Mouse (Mus musculus) inflammation-experienced regulatory T-cells (primary cell): ENCODE data around the gene Krit1. TPM values are rescaled to one million over a fixed set of nuclear protein-coding genes. Genes with fewer than 3 reads are reported as not detected.

ENCODE experiments used
- polyA plus RNA-seq, 2 experiments: library from polyadenylated mRNA; unstranded; fragments of 100-300 nt; shearing (Covaris generic); gene quantifications; one replicate each; pipeline ENCODE4 v1.2.1; 2017

The Krit1 gene
- 10 to 100 TPM; 67.2 to 73.9 TPM for polyA plus RNA-seq

DNA sequence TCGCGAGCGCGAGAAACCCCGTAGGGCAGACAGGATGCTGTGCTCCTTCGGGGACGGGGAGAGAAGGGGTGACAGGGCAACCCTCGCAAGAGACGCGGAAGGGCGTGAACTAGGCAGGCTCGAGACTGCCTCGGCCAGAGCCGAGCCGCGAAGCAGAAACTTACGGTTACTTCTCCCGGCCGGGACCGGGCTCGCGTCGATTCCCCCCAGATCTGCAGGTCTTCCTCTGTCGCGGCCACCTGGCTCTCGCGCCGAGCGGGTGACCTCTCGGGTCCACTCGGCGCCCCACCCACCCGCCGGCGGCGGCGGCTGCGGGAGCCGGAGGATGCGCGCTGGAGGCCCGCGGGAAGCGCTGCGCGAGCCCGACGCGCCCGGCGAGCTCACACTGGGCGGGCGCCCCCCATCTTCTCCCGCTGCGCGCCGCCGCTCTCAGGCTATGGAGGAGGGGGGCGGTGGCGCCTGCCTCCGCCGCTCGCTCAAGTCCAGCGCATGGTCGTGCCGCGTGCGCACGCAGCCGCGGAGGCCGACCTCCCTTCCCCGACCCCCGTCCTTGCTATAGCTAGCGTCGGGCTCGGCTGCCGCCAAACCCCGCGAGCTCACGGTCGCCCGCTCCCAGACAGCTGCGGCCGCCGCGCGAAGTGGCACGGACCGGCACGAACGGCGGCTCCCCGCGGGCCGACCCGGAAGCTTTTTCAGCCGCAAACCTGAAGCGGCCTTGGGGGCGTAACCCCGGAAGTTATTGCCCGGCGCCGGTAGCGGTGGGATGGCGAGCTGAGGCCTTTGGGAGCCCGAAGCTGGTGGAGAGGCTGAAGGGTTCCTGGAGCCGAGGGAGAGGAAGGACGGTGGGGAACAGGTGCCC is at the start of gene Krit1, which contains the start of gene Ankib1:
Gene Krit1, plus strand, starts transcription at position 752 of the 859 bp plus-strand sequence.
Gene Ankib1, minus strand, starts transcription at position 493 of the 859 bp plus-strand sequence.

DNA sequence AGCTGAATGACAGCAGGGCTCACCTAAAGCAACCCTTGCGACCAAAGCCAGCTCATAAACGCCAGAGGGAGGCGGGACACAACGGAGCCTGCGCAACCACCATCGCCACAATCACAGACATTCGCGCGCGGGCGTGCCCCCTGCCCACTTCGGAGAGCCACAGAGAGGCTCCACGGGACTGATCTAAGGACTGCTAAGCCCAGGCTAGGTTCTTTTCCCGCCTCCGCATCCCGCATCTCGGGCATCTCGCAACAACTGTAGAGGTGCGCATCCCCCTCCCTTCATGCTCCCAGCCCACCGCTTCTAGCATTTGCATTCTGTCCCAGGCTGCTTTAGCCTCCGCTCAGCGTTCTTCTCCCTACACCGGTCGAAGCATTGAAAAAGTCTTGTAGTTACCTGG is 42.0 kb downstream of the Krit1 start, which contains the start of gene Lrrd1:
Gene Lrrd1, plus strand, starts transcription at position 148 of the 400 bp plus-strand sequence.

DNA sequence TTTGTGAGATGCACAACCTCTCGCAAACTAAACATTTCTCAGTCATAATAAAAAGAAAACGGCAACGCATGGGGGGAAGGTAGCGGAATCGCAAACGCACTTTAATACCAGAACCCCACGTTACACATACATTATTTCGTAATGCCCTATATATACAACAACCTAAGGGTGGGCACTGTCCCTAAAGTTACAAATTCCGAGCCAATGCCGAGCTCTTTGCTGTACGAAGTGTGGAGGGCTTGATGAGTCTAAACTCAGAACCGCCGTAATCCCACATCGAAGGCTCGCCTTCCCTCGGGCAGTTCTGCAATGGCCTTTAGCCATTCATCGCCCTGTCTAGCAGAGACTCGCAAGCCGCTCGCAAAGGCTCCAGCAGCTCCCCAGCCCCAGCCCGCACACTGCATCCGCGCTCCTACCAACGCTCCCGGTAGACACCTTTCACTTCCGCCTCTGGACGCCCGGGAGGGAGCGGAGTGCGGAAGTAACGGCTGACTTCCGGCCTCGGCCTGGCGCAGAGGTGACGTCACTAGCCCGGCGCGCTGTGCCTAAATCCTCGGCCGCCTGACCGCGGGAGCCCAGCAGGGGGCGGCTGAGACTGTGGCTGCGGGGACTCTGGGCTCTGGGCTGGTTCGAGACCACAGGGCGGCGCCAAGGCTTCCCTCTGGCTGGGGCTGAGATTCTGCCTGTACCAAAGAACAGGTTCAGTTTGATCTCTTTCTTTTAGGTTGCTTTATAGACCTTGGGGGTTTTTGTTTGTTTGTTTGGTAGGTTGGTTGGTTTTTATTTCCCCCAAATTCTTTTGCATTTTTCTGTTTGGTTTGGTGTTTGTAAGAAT is 90.7 kb downstream of the Krit1 start, which contains the start of gene Mterf1a:
Gene Mterf1a, minus strand, starts transcription at position 475 of the 835 bp plus-strand sequence.

Other genes with a start within 250 kb of the Krit1 start
- 1 to 10 TPM; 5.1 to 5.2 TPM for gene 1700109H08Rik, start 231.6 kb upstream of the Krit1 start, polyA plus RNA-seq
- gene Pex1, start 207.1 kb upstream of the Krit1 start, polyA plus RNA-seq, result 10 to 100 TPM; 12.2 to 13.0 TPM
- 10 to 100 TPM; 31.2 to 38.3 TPM for gene Rbm48, start 206.6 kb upstream of the Krit1 start, polyA plus RNA-seq
- 1 to 10 TPM in 1 of 2 experiments, not detected in 1; 1.6 TPM for gene Tmbim7, start 152.0 kb upstream of the Krit1 start, polyA plus RNA-seq
- 10 to 100 TPM; 20.7 to 28.1 TPM for gene Gatad1, start 146.0 kb upstream of the Krit1 start, polyA plus RNA-seq
- gene Ankib1, start 259 bp upstream of the Krit1 start, polyA plus RNA-seq, result 10 to 100 TPM; 40.7 to 53.6 TPM
- gene Lrrd1, start 42.0 kb downstream of the Krit1 start, polyA plus RNA-seq, result under 1 TPM; 0.16 to 0.18 TPM
- gene Mterf1a, start 90.7 kb downstream of the Krit1 start, polyA plus RNA-seq, result 10 to 100 TPM; 26.0 to 26.5 TPM
- 100 to 1,000 TPM; 136 to 138 TPM for gene Akap9, start 124.9 kb downstream of the Krit1 start, polyA plus RNA-seq